ENCODE assay signal across 12 mouse cellular contexts in the genomic region with DNA sequence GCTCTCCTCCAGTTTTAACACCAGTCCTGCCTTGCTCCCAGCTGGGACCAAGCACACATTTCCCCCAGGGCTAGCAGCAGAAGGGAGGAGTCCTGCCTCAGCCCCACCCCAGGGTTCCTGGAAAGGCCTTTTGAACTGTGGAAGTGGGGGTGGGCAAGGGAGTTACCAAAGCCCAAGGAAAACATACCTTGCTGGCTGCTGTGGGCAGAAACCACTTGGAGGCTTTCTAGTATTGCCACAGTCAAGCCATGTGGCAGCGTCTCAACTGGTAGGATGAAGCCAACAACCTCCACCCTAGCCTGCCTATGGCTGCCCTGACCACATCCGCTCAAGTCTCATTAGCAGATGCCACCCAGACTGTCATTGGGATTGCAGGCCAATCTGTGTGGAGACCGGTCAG. TPM values are rescaled to one million over a fixed set of nuclear protein-coding genes. Genes with fewer than 3 reads are reported as not detected.
DNase-seq lines count a peak whose midpoint lies in the region; ATAC-seq and TF ChIP-seq lines count a peak whose summit lies in the region.
"Had no signal": no experiment of that assay in that cellular context is flagged by ENCODE, and none has a peak within 500 bp of the region (broad histone marks: within the 10 kb centered on the region; RNA-seq: fewer than 3 reads in every experiment).

No protein-coding gene starts in this region.

- H3K4me1 ChIP-seq in heart, embryonic 16.5 days (ENCODE audit: control insufficient read depth, insufficient read depth, low read length) = peaks cover 55% of the 10 kb centered on the region
- peaks cover 87% of the 10 kb centered on the region for H3K4me1 ChIP-seq in G1E (ENCODE audit: insufficient read depth, low read depth, low read length)
- peaks cover 40% of the 10 kb centered on the region for H3K4me1 ChIP-seq in small intestine, adult 2 months (ENCODE audit: control insufficient read depth, insufficient read depth, insufficient read length, low read length)

- no peaks in the 10 kb centered on the region for H3K9me3 ChIP-seq in heart, embryonic 16.5 days (replicated peaks; ENCODE audit: control insufficient read depth, low read length)
- H3K9me3 ChIP-seq in G1E (replicated peaks) = no peaks in the 10 kb centered on the region

- WGBS in heart, embryonic 16.5 days = 81% methylated on average over 3 of the region's 3 CpGs
- WGBS in small intestine, adult 2 months = 82% methylated on average over 3 of the region's 3 CpGs

- no peak overlapping the region for H3K4me2 ChIP-seq in heart, embryonic 16.5 days (ENCODE audit: low read depth, low read length)

- ATAC-seq in heart, embryonic 16.5 days (replicated peaks; ENCODE audit: extremely low read depth, insufficient read depth, low FRiP score) = no peak
- peak; percentile 5; the same call in 1 of the 2 replicates for ATAC-seq in G1E (ENCODE audit: extremely low read depth, insufficient number of reproducible peaks, low FRiP score, poor library complexity, severe bottlenecking)

- no peak for TF ChIP-seq POLR2A in small intestine, adult 2 months (IDR thresholded peaks at IDR 0.05; ENCODE audit: low read depth, low read length)

- peak overlapping the region; percentile 9; the same call in 1 of the 2 replicates for H3K27ac ChIP-seq in heart, embryonic 16.5 days (ENCODE audit: low read length)
- H3K27ac ChIP-seq in small intestine, adult 2 months (ENCODE audit: insufficient read depth, low read depth, low read length) = peak overlapping the region; percentile 58
- no peak overlapping the region for H3K27ac ChIP-seq in gastrocnemius, adult 2 months

- H3K27me3 ChIP-seq in heart, embryonic 16.5 days (ENCODE audit: control insufficient read depth, insufficient read depth, low read length) = no peaks in the 10 kb centered on the region
- no peaks in the 10 kb centered on the region for H3K27me3 ChIP-seq in G1E (ENCODE audit: insufficient read depth, low read length)
- H3K27me3 ChIP-seq in small intestine, adult 2 months (ENCODE audit: control insufficient read depth, insufficient read depth, low read length) = no peaks in the 10 kb centered on the region

- H3K36me3 ChIP-seq in heart, embryonic 16.5 days (ENCODE audit: control insufficient read depth, insufficient read depth) = peaks cover 9% of the 10 kb centered on the region
- H3K36me3 ChIP-seq in G1E (replicated peaks) = peaks cover 61% of the 10 kb centered on the region
- peaks cover 35% of the 10 kb centered on the region for H3K36me3 ChIP-seq in small intestine, adult 2 months (ENCODE audit: control insufficient read depth, insufficient read depth, low read length)

- intact Hi-C loops in heart, postnatal 36 days (cut with DNase I) = no loop called here
- intact Hi-C loops in gastrocnemius, adult 2 months (cut with DNase I) = no loop called here
- intact Hi-C loops in gastrocnemius, postnatal 14 days (cut with DNase I; ENCODE audit: low total_unique reads) = no loop called here

- no peak for DNase-seq in heart, postnatal 36 days
- DNase-seq in G1E (ENCODE audit: low spot score) (peak; percentile 61), liver (peak; percentile 78)
- DNase-seq in gastrocnemius, adult 2 months = no peak
- no peak for DNase-seq in cerebellum, postnatal 4 days (ENCODE audit: low spot score in 2 of 2)
- no peak for DNase-seq in gastrocnemius, postnatal 14 days
- DNase-seq: cerebellum, adult 11 months; layer of hippocampus, adult 9-11 months had no signal

- no peak for TF ChIP-seq CTCF in G1E (IDR thresholded peaks at IDR 0.05; ENCODE audit: low read depth, low read length)
- TF ChIP-seq CTCF in small intestine, adult 2 months (IDR thresholded peaks at IDR 0.05; ENCODE audit: extremely low read depth, insufficient read length, insufficient replicate concordance, low read depth, low read length) = no peak
- no peak for TF ChIP-seq CTCF in gastrocnemius, adult 2 months (IDR thresholded peaks at IDR 0.05)

- H3K9ac ChIP-seq in heart, embryonic 16.5 days (ENCODE audit: low read length) = no peak overlapping the region

- H3K4me3 ChIP-seq in heart, embryonic 16.5 days (ENCODE audit: low read length) = no peak overlapping the region
- H3K4me3 ChIP-seq in G1E (ENCODE audit: low read depth, low read length) = peak overlapping the region; percentile 68; the same call in 1 of the 2 replicates
- H3K4me3 ChIP-seq in small intestine, adult 2 months (ENCODE audit: low read depth, low read length) = no peak overlapping the region
- H3K4me3 ChIP-seq in gastrocnemius, adult 2 months = no peak overlapping the region

RNA-seq across cellular contexts. Expression of a gene that starts 3.3 kb away (rescaled TPM):
- 0.20 and 0.41 TPM in 2 replicates for polyA plus RNA-seq in heart, embryonic 16.5 days (2015; fragmentation: Nextera tagmentation; extraction: Ambion mirVana)
- not detected for total RNA-seq in heart, postnatal 36 days (2021)
- not detected in 2 replicates for total RNA-seq in G1E (2014; fragmentation: Nextera tagmentation)
- 1.3 and 1.4 TPM in 2 replicates for total RNA-seq in G1E (2017)
- 6.3 and 8.2 TPM in 2 replicates for polyA plus RNA-seq in G1E (2012)
- 0.13 TPM in 1 of 2 replicates, not detected in the other for polyA plus RNA-seq in small intestine, adult 2 months (2012; rRNA removed)
- total RNA-seq in gastrocnemius, adult 2 months (2021) = under 1 TPM in 1 of 2 experiments, not detected in 1; 0.13 TPM
- not detected for total RNA-seq in gastrocnemius, postnatal 14 days (2021)
- total RNA-seq: gastrocnemius, adult 8-10 months had no signal
- polyA plus RNA-seq: stomach, embryonic 14.5 days had no signal

RNA-seq across cellular contexts. Expression of a gene that starts 3.4 kb away (rescaled TPM):
- polyA plus RNA-seq in heart, embryonic 16.5 days (2015; fragmentation: Nextera tagmentation; extraction: Ambion mirVana) = 19.8 and 20.0 TPM in 2 replicates
- 1 to 10 TPM; 5.8 to 6.5 TPM for total RNA-seq in heart, postnatal 36 days (2021)
- total RNA-seq in G1E (2014; fragmentation: Nextera tagmentation) (207 and 231 TPM in 2 replicates), G1E (2017) (32.7 and 34.1 TPM in 2 replicates)
- 1,400 and 1,821 TPM in 2 replicates for polyA plus RNA-seq in G1E (2012)
- polyA plus RNA-seq in small intestine, adult 2 months (2012; rRNA removed) = 41.3 and 48.8 TPM in 2 replicates
- 1 to 10 TPM; 1.4 to 2.0 TPM for total RNA-seq in gastrocnemius, adult 2 months (2021)
- 1 to 10 TPM; 3.3 to 3.6 TPM for total RNA-seq in gastrocnemius, postnatal 14 days (2021)

RNA-seq across cellular contexts. Expression of a gene that starts 17.6 kb away (rescaled TPM):
- 16.9 and 18.3 TPM in 2 replicates for polyA plus RNA-seq in heart, embryonic 16.5 days (2015; fragmentation: Nextera tagmentation; extraction: Ambion mirVana)
- total RNA-seq in heart, postnatal 36 days (2021) = under 1 TPM; 0.60 to 0.78 TPM
- total RNA-seq in G1E (2014; fragmentation: Nextera tagmentation) (26.6 and 31.4 TPM in 2 replicates), G1E (2017) (13.9 and 18.1 TPM in 2 replicates)
- polyA plus RNA-seq in G1E (2012) = 39.7 and 40.6 TPM in 2 replicates
- polyA plus RNA-seq in small intestine, adult 2 months (2012; rRNA removed) = 3.9 and 4.2 TPM in 2 replicates
- total RNA-seq in gastrocnemius, adult 2 months (2021) = 1 to 10 TPM; 1.1 to 1.4 TPM
- 1 to 10 TPM; 4.8 to 6.8 TPM for total RNA-seq in gastrocnemius, postnatal 14 days (2021)

RNA-seq across cellular contexts. Expression of a gene that starts 19.2 kb away (rescaled TPM):
- 44.9 and 48.9 TPM in 2 replicates for polyA plus RNA-seq in heart, embryonic 16.5 days (2015; fragmentation: Nextera tagmentation; extraction: Ambion mirVana)
- 10 to 100 TPM; 40.3 to 43.2 TPM for total RNA-seq in heart, postnatal 36 days (2021)
- total RNA-seq in G1E (2014; fragmentation: Nextera tagmentation) (52.6 and 60.2 TPM in 2 replicates), G1E (2017) (9.6 and 10.0 TPM in 2 replicates)
- polyA plus RNA-seq in G1E (2012) = 158 and 177 TPM in 2 replicates
- 62.5 and 105 TPM in 2 replicates for polyA plus RNA-seq in small intestine, adult 2 months (2012; rRNA removed)
- total RNA-seq in gastrocnemius, adult 2 months (2021) = 10 to 100 TPM; 43.1 to 45.7 TPM
- total RNA-seq in gastrocnemius, postnatal 14 days (2021) = 10 to 100 TPM; 28.0 to 28.2 TPM

RNA-seq across cellular contexts. Expression of a gene that starts 30.4 kb away (rescaled TPM):
- polyA plus RNA-seq in heart, embryonic 16.5 days (2015; fragmentation: Nextera tagmentation; extraction: Ambion mirVana) = 718 and 722 TPM in 2 replicates
- total RNA-seq in heart, postnatal 36 days (2021) = 100 to 1,000 TPM; 180 to 208 TPM
- total RNA-seq in G1E (2014; fragmentation: Nextera tagmentation) (558 and 607 TPM in 2 replicates), G1E (2017) (3,673 and 4,536 TPM in 2 replicates)
- polyA plus RNA-seq in G1E (2012) = 1,469 and 2,086 TPM in 2 replicates
- polyA plus RNA-seq in small intestine, adult 2 months (2012; rRNA removed) = 51.7 and 77.0 TPM in 2 replicates
- 100 to 1,000 TPM; 197 to 272 TPM for total RNA-seq in gastrocnemius, adult 2 months (2021)
- 100 to 1,000 TPM; 398 to 459 TPM for total RNA-seq in gastrocnemius, postnatal 14 days (2021)

Comparison
In these comparisons a context has a peak if more than half of its experiments do, and no peak if none do; other contexts are left out.
1. DNase-seq: peak in G1E (single experiment) and liver (single experiment); none in heart, postnatal 36 days (0 of 2), gastrocnemius, adult 2 months (single experiment), cerebellum, postnatal 4 days (0 of 2) and gastrocnemius, postnatal 14 days (single experiment).
2. RNA of a gene that starts 3.4 kb away (total RNA-seq): 32.7 to 231 TPM in G1E; 5.8 to 6.5 TPM in heart, postnatal 36 days, 3.3 to 3.6 TPM in gastrocnemius, postnatal 14 days and 1.4 to 2.0 TPM in gastrocnemius, adult 2 months; every median in the first group is over 4 times any median in the second.